Mouse (Mus musculus) urinary bladder, postnatal 10 days (tissue): ENCODE measurements around the gene Map2k4.

Experiments used
- DNase-seq: peaks from one replicate; pipeline ENCODE4 v3.0.0; 2022; ENCODE audit warnings: low spot score

Map2k4 gene

DNA sequence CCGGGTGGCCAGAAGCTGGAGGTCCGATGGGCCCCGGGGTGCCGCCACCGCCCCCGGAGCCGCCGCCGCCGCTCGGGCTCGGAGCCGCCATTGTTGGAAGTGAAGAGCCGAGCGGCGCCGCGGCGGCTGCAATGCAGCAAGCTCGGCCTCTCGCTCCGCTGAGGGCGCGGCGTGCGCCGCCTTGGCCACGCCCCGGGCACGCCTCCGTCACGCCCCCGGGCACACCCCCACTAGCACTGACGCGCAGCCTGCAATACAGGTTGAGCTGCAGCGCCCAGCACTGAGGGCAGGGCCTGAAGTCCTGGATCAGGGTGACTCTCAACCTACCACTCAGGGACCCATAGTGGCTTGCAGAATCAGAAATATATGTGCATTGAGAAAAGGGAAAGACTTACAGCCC is at the start of gene Map2k4:
Gene Map2k4, minus strand, starts transcription at position 144 of the 400 bp plus-strand sequence.
- peak; percentile 73 for DNase-seq

DNA sequence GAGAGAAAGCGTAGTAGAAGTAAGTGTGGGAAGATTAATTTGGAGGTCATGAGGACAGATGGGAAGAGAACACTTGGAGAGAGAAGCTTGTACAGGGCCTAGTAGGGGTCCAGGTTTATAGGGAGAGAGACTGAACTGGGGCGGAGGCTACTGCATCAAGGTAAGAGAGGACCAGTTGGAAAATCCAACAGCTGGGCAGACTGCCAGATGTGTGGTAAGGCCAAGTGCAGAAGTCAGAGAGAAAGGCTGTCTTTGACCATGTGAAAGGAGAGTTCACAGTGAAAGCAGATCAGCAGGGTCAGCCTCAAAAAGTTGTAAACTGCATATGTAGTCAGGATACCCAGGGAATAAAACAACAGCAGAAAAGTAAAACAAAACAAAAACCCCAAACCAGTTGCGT is 36.5 kb upstream of the Map2k4 start:
- no peak for DNase-seq

DNA sequence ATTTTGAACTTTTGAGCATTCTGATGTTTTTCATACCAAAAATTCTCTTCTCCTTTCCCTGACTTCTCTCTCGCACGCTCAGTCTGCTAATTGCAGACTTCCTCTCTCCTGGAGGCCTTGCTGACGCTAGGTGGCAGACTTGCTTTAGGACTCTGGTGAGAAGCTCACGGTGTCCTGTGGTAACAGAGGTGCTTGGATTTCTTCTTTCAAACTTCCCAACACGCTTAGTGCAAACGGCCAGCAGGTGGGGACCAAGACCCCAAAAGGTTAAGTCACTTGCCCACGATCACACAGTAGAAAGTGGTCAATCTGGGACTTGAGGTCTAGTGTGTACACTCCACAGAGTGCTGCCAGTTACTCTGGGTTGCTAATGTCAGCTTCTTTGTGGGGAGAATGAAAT is 32.8 kb upstream of the Map2k4 start:
- peak; percentile 42 for DNase-seq

GRCm38 (mm10) chr11:65820280-65820679 is 32.2 kb upstream of the Map2k4 start:
- no peak for DNase-seq

GRCm38 (mm10) chr11:65818193-65818592 is 30.1 kb upstream of the Map2k4 start:
- no peak for DNase-seq

DNA sequence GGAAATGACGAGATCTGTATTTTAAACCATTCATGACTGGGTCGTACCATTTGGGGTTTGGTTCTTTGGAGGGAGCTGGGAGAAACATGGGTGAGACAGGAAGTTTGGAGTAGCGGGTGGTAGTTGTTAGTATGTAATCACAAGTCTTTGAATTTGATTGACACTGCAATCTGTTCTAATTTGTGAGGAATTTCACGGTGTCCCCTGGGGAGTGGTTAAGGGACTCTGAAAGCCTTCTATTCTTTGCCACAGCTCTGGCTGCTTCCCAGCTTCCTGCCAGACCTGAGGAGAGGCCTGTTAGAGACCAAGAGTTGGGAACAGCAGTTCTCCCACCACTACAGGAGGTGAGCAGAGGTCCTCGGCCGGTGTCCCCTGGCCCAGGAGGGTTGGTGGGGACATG is 28.1 kb upstream of the Map2k4 start:
- DNase-seq: no peak

- DNase-seq: no peak
Measured at GRCm38 (mm10) chr11:65814381-65814780, 26.3 kb upstream of the Map2k4 start.

DNA sequence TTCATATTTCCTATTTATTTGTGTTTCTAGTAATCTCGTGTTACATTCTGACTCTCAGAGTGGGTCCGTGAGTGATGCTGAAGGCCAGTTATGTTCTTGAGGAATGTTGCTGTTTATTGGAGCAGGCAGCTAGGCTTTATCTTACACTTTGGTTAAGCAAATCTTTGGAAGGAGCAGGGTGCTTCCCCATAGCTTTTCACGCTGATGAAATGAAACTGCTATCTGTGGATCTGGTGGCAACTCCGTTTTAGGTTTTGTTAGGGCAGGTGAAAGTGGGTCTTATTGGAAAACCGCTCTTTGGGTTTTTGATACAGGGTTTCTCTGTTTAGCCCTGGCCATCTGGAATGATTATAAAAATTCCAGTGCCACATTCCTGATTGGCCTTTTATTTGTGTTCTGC is 24.0 kb upstream of the Map2k4 start:
- no peak for DNase-seq

GRCm38 (mm10) chr11:65807601-65808000 is 19.5 kb upstream of the Map2k4 start:
- DNase-seq: no peak

DNA sequence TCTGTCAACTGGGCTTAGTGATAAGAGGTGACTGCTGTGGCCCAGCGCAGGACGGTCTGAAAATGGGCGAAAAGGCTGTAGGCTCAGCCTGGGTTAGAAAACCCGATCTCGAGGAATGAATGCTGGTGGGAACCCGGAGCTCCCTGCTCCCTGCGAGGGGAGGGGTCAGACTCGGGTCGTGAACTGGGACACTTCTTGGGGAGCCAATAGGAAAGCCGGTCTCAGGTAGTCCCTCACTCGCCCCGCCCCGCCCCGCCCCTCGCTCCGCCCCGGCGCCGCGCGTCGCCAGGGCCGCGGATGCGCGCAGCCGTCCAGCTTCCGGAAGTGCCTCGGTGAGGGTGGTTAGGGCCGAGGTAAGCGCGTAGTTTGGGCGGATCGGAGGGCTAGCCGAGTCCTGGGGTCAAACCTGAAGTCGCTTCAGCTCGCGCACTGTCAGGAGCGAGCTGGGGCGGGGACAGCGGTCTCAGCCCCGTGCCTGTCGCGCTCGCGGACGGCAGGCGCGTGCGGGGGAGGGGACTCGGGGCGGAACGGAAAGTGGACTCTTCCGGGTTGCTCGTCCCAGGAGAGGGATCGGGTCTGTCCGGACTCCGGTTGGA is 18.9 kb upstream of the Map2k4 start, which contains the start of gene Zkscan6:
Gene Zkscan6, plus strand, starts transcription at position 267 of the 596 bp plus-strand sequence.
- peak; percentile 37 for DNase-seq

DNA sequence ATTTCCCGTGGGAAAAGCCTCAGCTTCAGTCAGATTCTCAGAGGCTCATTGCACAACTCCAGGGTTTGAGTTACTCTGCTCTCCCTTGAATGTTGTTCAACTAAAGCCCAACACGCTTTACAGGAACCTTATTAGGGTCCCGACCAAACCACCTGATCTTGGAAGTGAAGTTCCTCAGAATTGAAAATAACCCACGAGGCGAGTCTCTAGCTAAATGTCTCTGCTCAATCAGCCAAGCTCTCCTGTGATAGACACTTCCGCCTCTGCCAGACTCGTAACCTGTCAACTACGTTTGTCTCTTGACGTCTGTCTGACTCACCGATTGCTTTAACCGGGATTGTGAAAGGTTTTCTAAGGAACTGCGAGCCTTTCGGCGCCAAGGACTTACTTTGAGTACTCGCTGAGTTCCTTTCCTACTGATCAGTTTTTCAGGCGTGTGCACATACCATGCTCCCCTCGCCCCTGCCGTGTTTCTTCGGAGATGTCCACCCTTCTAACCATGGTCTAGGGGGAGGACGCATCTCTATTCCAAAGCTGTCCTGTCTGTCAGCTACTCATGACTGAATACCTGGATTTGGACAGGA is 18.3 kb upstream of the Map2k4 start:
- no peak for DNase-seq

GRCm38 (mm10) chr11:65801899-65802298 is 13.8 kb upstream of the Map2k4 start:
- DNase-seq: no peak

- DNase-seq: no peak
Measured at GRCm38 (mm10) chr11:65795896-65796295, 7.8 kb upstream of the Map2k4 start.

- DNase-seq: no peak
Measured at GRCm38 (mm10) chr11:65794428-65795219, 6.5 kb upstream of the Map2k4 start.

DNA sequence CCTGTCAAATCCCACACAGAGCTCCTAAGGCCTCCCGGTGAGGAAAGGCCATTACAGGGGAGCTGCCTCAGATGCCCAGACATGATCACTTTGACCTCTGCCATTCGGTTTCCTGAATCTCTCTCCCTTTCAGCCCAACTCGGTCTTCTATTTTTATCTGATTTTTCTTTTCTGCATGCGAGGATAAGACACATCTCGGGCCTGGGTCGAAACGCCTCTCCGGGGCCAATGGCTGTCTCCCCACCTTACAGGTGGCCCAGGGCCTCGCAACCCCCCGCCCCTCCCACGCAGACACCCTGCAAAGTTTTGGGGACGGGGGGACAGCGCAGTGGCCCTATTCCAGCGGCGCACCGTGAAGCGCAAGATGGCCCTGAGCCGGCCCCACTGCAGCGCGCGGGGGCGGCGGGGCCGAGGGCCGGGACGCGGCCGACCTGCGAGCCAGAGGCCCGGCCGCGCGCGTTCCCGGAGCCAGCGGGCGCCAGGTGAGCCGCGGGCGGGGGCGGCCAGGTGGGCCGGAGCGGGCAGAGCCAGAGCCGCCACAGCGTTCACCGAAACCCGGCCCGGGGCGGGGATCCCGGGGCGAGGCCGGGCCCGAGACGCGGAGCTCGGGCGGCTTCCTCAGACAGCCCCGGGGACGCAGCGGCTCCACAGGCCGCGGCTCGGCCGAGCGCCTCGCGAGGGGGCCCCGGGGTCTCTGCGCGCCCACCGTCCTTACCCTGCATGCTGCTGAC is 511 bp downstream of the Map2k4 start:
- no peak for DNase-seq

- DNase-seq: no peak
Measured at GRCm38 (mm10) chr11:65786160-65786559, 1.9 kb downstream of the Map2k4 start.

DNA sequence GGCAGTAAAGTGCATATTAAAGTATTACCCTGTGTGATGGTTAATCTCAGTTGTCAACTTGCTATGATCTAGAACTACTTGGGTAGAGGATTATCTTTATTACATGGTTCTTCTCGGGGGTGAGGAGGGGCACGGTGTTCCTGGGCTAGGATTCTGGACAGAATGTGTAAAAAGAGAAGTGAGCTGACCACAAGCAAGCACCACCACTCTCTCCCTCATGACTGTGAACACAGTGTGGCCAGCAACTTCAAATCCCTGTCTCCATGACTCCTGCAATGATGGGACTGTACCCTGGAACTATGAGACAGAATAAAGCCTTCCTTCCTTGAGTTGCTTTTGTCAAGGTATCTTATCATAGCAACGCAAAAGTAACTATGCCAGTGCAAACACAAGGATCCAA is 6.5 kb downstream of the Map2k4 start:
- no peak for DNase-seq

GRCm38 (mm10) chr11:65779578-65779977 is 8.5 kb downstream of the Map2k4 start:
- DNase-seq: no peak

DNA sequence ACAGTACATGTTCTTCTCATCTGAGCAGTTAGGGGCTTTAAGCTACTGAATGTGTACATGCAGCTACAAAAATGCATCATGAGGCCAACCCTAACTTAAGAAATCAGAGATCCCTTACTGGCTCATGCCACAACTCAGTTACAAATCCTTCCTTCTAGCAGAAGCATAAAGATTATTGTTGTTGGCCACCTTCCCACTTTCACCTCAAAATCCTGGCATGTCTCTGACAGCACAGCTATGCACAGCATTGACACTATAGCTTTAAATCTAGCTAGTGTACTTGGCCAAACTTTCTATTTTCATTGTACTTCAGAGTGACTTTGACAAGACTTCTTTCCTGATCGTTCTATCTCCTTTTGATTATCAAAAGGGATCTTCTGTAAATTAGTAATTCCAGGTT is 9.0 kb downstream of the Map2k4 start:
- DNase-seq: no peak

- no peak for DNase-seq
Measured at GRCm38 (mm10) chr11:65777810-65778209, 10.3 kb downstream of the Map2k4 start.

- DNase-seq: no peak
Measured at GRCm38 (mm10) chr11:65776906-65777611, 11.0 kb downstream of the Map2k4 start.
